Mouse (Mus musculus) gastrocnemius, adult 2 months (tissue): ENCODE data around the gene Ttc41. TPM values are rescaled to one million over a fixed set of nuclear protein-coding genes. Genes with fewer than 3 reads are reported as not detected.

Experiments used
- DNase-seq: peaks from one replicate; pipeline ENCODE4 v3.0.0; 2022
- H3K27ac ChIP-seq: fragments of 200-600 bp; 2 replicates; pipeline ENCODE4 v1.8.1; 2022; ENCODE audit warnings: mild to moderate bottlenecking
- H3K4me3 ChIP-seq: fragments of 200-600 bp; 2 replicates; pipeline ENCODE4 v1.8.1; 2022; ENCODE audit warnings: mild to moderate bottlenecking, moderate library complexity
- CTCF ChIP-seq: fragments of 200-600 bp; IDR thresholded peaks from 2 replicates; pipeline ENCODE4 v1.8.1; 2022; ENCODE audit warnings: antibody characterized with exemption, mild to moderate bottlenecking, moderate library complexity
- intact Hi-C: fragments of 180-260 bp; cut with DNase I; formaldehyde crosslinking; loops from one replicate; pipeline ENCODE4 v1.15.1; 2025
- total RNA-seq, 2 experiments: library from RNA; stranded (reverse); gene quantifications; 2 replicates each; pipeline ENCODE4 v1.2.3; 2021

Ttc41 gene
- total RNA-seq, 2 experiments from 2014 or later: 2.3 to 2.5 TPM

- no peak for TF ChIP-seq CTCF
- intact Hi-C loops: no loop called here
- DNase-seq: no peak
- Histone ChIP-seq H3K4me3 (no peak overlapping the region), H3K27ac (no peak overlapping the region)
Measured at GRCm38 (mm10) chr10:86758211-86758610, 52.6 kb downstream of the Ttc41 start.

GRCm38 (mm10) chr10:86761236-86761635 is 55.6 kb downstream of the Ttc41 start:
- no peak for DNase-seq
- TF ChIP-seq CTCF: no peak
- Histone ChIP-seq H3K4me3 (no peak overlapping the region), H3K27ac (no peak overlapping the region)
- intact Hi-C loops: no loop called here

GRCm38 (mm10) chr10:86761722-86762383 is 56.2 kb downstream of the Ttc41 start:
- DNase-seq: no peak
- no peak for TF ChIP-seq CTCF
- Histone ChIP-seq H3K27ac (no peak overlapping the region), H3K4me3 (no peak overlapping the region)
- intact Hi-C loops: no loop called here

- Histone ChIP-seq H3K27ac (no peak overlapping the region), H3K4me3 (no peak overlapping the region)
- intact Hi-C loops: no loop called here
- DNase-seq: no peak
- no peak for TF ChIP-seq CTCF
Measured at GRCm38 (mm10) chr10:86762384-86762730, 56.7 kb downstream of the Ttc41 start.

- no peak for DNase-seq
- Histone ChIP-seq H3K4me3 (no peak within 1 kb of the TSS), H3K27ac (no peak within 1 kb of the TSS)
- intact Hi-C loops: no loop called here
- TF ChIP-seq CTCF: no peak
Measured at GRCm38 (mm10) chr10:86763672-86764071, 58.1 kb downstream of the Ttc41 start, which contains the start of gene Gm49358. Gm49358 (plus strand) TSS chr10:86763972.

- TF ChIP-seq CTCF: no peak
- intact Hi-C loops: no loop called here
- Histone ChIP-seq H3K4me3 (no peak overlapping the region), H3K27ac (no peak overlapping the region)
- DNase-seq: no peak
Measured at GRCm38 (mm10) chr10:86765344-86765966, 59.8 kb downstream of the Ttc41 start.

- intact Hi-C loops: no loop called here
- no peak for DNase-seq
- H3K4me3 ChIP-seq: no peak overlapping the region
- TF ChIP-seq CTCF: no peak
- H3K27ac ChIP-seq: no peak overlapping the region
Measured at GRCm38 (mm10) chr10:86769216-86769615, 63.6 kb downstream of the Ttc41 start.

- Histone ChIP-seq H3K4me3 (no peak overlapping the region), H3K27ac (no peak overlapping the region)
- peak; percentile 42 for DNase-seq
- intact Hi-C loops: no loop called here
- TF ChIP-seq CTCF: no peak
Measured at GRCm38 (mm10) chr10:86769797-86770196, 64.2 kb downstream of the Ttc41 start.

GRCm38 (mm10) chr10:86771701-86772100 is 66.1 kb downstream of the Ttc41 start:
- Histone ChIP-seq H3K4me3 (no peak overlapping the region), H3K27ac (peak overlapping the region; percentile 46)
- no peak for DNase-seq
- intact Hi-C loops: no loop called here
- TF ChIP-seq CTCF: no peak

GRCm38 (mm10) chr10:86772231-86772631 is 66.6 kb downstream of the Ttc41 start:
- TF ChIP-seq CTCF: no peak
- Histone ChIP-seq H3K27ac (peak overlapping the region; percentile 46), H3K4me3 (no peak overlapping the region)
- intact Hi-C loops: no loop called here
- DNase-seq: peak; percentile 20

- no peak for DNase-seq
- intact Hi-C loops: no loop called here
- H3K27ac ChIP-seq: no peak overlapping the region
- H3K4me3 ChIP-seq: no peak overlapping the region
- no peak for TF ChIP-seq CTCF
Measured at GRCm38 (mm10) chr10:86773360-86773759, 67.7 kb downstream of the Ttc41 start.

GRCm38 (mm10) chr10:86776281-86776680 is 70.7 kb downstream of the Ttc41 start:
- TF ChIP-seq CTCF: no peak
- intact Hi-C loops: loop anchor here (5.0 kb wide), 1 partner anchor 69 kb away; the partner anchor contains the start of genes Hsp90b1 and Ttc41
- Histone ChIP-seq H3K4me3 (no peak overlapping the region), H3K27ac (peak overlapping the region; percentile 97)
- DNase-seq: peak; percentile 22

- Histone ChIP-seq H3K27ac (peak overlapping the region; percentile 97), H3K4me3 (peak overlapping the region; percentile 84)
- no peak for TF ChIP-seq CTCF
- peak; percentile 57 for DNase-seq
- intact Hi-C loops: loop anchor here (2.0 to 5.0 kb wide), 2 partner anchors 49 to 70 kb away; partner anchors contain the start of genes Hsp90b1 and Ttc41
Measured at GRCm38 (mm10) chr10:86777614-86778319, 72.2 kb downstream of the Ttc41 start.
